Mouse (Mus musculus): Measurements from ENCODE around the gene Serac1. TPM values are rescaled to one million over a fixed set of nuclear protein-coding genes. Genes with fewer than 3 reads are reported as not detected.
A peak's percentile ranks its signal among the peaks of the same experiment; 100 is the strongest.

Gene Serac1
- polyA plus RNA-seq, 1 experiment from 2014 or later = 7.9 TPM

DNA sequence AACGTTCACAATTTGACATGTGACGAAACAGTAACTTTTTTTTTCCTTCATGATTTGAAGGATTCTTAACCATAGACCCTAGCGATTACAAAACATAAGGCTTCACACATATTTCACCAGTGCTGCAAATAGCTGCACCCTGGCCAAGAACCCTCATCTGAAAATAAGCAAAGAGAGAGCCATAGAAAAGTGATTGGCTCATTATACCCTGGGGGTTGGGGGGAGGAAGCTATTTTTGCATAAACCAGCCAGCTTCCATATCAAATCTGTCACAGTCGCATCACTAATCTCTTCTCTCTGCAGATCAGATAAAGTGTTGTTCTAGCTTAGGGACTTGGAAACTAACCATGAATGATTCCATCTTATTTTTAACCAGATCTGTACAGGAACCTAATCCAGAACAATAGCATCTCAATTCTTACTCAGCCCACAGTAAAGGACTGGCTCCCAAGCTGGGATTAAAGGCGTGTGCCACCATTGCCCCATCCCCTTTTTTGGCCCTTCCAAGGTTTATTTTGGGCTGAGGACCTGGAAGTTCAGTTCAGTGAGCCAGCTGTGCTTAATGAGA lies 3.9 kb upstream of the Serac1 start:
- Histone ChIP-seq H3K9me3 (ENCODE audit: control insufficient read depth, low read length) (no peaks in the 10 kb centered on the region), H3K4me1 (ENCODE audit: control insufficient read depth, insufficient read depth, low read length) (peaks cover 3% of the 10 kb centered on the region; the same call in 1 of the 2 replicates), H3K4me2 (no peak overlapping the region), H3K36me3 (ENCODE audit: control insufficient read depth, insufficient read depth, low read length) (0 out of 2 replicates have a peak, but pooled peaks cover 2% of the 10 kb centered on the region), H3K9ac (ENCODE audit: low read length) (no peak overlapping the region), H3K27ac (ENCODE audit: low read depth, low read length) (no peak overlapping the region), H3K4me3 (ENCODE audit: low read depth, low read length) (no peak overlapping the region), H3K27me3 (ENCODE audit: control insufficient read depth, insufficient read depth, low read length) (no peaks in the 10 kb centered on the region)
- WGBS = 92% methylated on average over 5 of the region's 5 CpGs
- ATAC-seq (ENCODE audit: low FRiP score) = no peak
- no peak for DNase-seq (ENCODE audit: low spot score, missing footprints)

- Histone ChIP-seq H3K4me3 (ENCODE audit: low read depth, low read length) (no peak overlapping the region), H3K4me2 (no peak overlapping the region), H3K9ac (ENCODE audit: low read length) (no peak overlapping the region), H3K27ac (ENCODE audit: low read depth, low read length) (no peak overlapping the region), H3K9me3 (ENCODE audit: control insufficient read depth, low read length) (no peaks in the 10 kb centered on the region), H3K27me3 (ENCODE audit: control insufficient read depth, insufficient read depth, low read length) (no peaks in the 10 kb centered on the region), H3K36me3 (ENCODE audit: control insufficient read depth, insufficient read depth, low read length) (no peaks in the 10 kb centered on the region; the same call in 1 of the 2 replicates), H3K4me1 (ENCODE audit: control insufficient read depth, insufficient read depth, low read length) (no peaks in the 10 kb centered on the region)
- ATAC-seq (ENCODE audit: low FRiP score) (no peak), DNase-seq (ENCODE audit: low spot score, missing footprints) (no peak)
- 92% methylated on average over 7 of the region's 7 CpGs for WGBS
Observed at GRCm38 (mm10) chr17:6073405-6073804, 6.1 kb downstream of the Serac1 start.

- Histone ChIP-seq H3K9me3 (ENCODE audit: control insufficient read depth, low read length) (no peaks in the 10 kb centered on the region), H3K4me1 (ENCODE audit: control insufficient read depth, insufficient read depth, low read length) (no peaks in the 10 kb centered on the region), H3K27me3 (ENCODE audit: control insufficient read depth, insufficient read depth, low read length) (no peaks in the 10 kb centered on the region), H3K9ac (ENCODE audit: low read length) (no peak overlapping the region), H3K4me3 (ENCODE audit: low read depth, low read length) (no peak overlapping the region), H3K27ac (ENCODE audit: low read depth, low read length) (no peak overlapping the region), H3K4me2 (no peak overlapping the region), H3K36me3 (ENCODE audit: control insufficient read depth, insufficient read depth, low read length) (no peaks in the 10 kb centered on the region; the same call in 1 of the 2 replicates)
- ATAC-seq (ENCODE audit: low FRiP score) = no peak
- 97% methylated on average over 6 of the region's 6 CpGs for WGBS
- no peak for DNase-seq (ENCODE audit: low spot score, missing footprints)
Observed at GRCm38 (mm10) chr17:6069866-6070265, 9.7 kb downstream of the Serac1 start.

DNA sequence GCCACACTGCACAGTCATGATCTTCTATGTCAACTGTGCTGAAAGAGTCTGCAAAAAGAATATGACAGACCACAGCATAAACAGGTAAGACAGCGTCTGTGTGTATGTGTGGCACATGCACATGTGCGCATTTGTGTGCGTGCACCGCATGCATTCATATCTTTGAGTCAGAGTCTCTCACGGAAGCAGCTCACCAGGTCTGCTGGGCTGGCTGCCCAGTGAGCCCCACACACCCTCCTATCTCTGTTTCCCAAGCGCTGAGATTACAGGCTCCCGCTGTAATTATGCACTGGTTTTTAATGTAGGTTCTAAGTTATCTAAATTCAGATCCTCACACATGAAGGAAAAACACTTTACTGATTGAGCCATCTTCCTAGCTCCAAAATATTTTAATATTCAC lies 11.9 kb downstream of the Serac1 start:
- Histone ChIP-seq H3K4me1 (ENCODE audit: control insufficient read depth, insufficient read depth, low read length) (no peaks in the 10 kb centered on the region), H3K4me2 (no peak overlapping the region), H3K27me3 (ENCODE audit: control insufficient read depth, insufficient read depth, low read length) (no peaks in the 10 kb centered on the region), H3K36me3 (ENCODE audit: control insufficient read depth, insufficient read depth, low read length) (no peaks in the 10 kb centered on the region; the same call in 1 of the 2 replicates), H3K27ac (ENCODE audit: low read depth, low read length) (no peak overlapping the region), H3K9ac (ENCODE audit: low read length) (no peak overlapping the region), H3K9me3 (ENCODE audit: control insufficient read depth, low read length) (no peaks in the 10 kb centered on the region), H3K4me3 (ENCODE audit: low read depth, low read length) (no peak overlapping the region)
- DNase-seq (ENCODE audit: low spot score, missing footprints) (no peak), ATAC-seq (ENCODE audit: low FRiP score) (no peak)
- WGBS = 98% methylated on average over 7 of the region's 7 CpGs

GRCm38 (mm10) chr17:6066021-6066420 lies 13.5 kb downstream of the Serac1 start:
- H3K4me1 ChIP-seq (ENCODE audit: control insufficient read depth, insufficient read depth, low read length) = no peaks in the 10 kb centered on the region
- H3K9me3 ChIP-seq (ENCODE audit: control insufficient read depth, low read length) = no peaks in the 10 kb centered on the region
- H3K27me3 ChIP-seq (ENCODE audit: control insufficient read depth, insufficient read depth, low read length) = no peaks in the 10 kb centered on the region
- H3K36me3 ChIP-seq (ENCODE audit: control insufficient read depth, insufficient read depth, low read length) = no peaks in the 10 kb centered on the region; the same call in 1 of the 2 replicates
- WGBS = 83% methylated on average over 2 of the region's 2 CpGs
- no peak overlapping the region for H3K27ac ChIP-seq (ENCODE audit: low read depth, low read length)
- no peak for ATAC-seq (ENCODE audit: low FRiP score)
- H3K4me3 ChIP-seq (ENCODE audit: low read depth, low read length) = no peak overlapping the region
- no peak overlapping the region for H3K4me2 ChIP-seq
- no peak overlapping the region for H3K9ac ChIP-seq (ENCODE audit: low read length)
- DNase-seq (ENCODE audit: low spot score, missing footprints) = no peak

- ATAC-seq (ENCODE audit: low FRiP score) = no peak
- Histone ChIP-seq H3K4me1 (ENCODE audit: control insufficient read depth, insufficient read depth, low read length) (no peaks in the 10 kb centered on the region), H3K36me3 (ENCODE audit: control insufficient read depth, insufficient read depth, low read length) (no peaks in the 10 kb centered on the region), H3K9ac (ENCODE audit: low read length) (no peak overlapping the region), H3K4me2 (no peak overlapping the region), H3K4me3 (ENCODE audit: low read depth, low read length) (no peak overlapping the region), H3K27ac (ENCODE audit: low read depth, low read length) (no peak overlapping the region), H3K9me3 (ENCODE audit: control insufficient read depth, low read length) (no peaks in the 10 kb centered on the region), H3K27me3 (ENCODE audit: control insufficient read depth, insufficient read depth, low read length) (no peaks in the 10 kb centered on the region)
- no peak for DNase-seq (ENCODE audit: low spot score, missing footprints)
- 96% methylated on average over 5 of the region's 5 CpGs for WGBS
Observed at GRCm38 (mm10) chr17:6063532-6063931, 16.0 kb downstream of the Serac1 start.

DNA sequence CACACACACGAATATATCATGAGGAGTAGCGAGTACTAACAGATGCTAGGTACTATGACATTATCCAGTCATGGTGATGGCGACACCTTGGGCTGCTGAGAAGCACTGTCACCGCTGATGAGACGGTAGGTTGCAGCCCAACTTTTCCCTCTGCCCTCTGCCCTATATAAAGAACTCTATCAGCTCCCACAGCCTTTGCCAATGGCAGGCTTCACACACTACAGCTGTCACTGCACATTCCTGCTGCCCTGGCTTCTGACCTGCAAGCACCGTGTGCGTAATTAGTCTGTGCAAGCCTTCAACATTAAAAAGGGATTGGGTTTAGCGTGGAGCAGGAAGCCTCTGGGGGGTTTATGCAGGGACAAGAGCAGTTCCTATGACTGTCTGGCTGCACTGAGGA lies 16.7 kb downstream of the Serac1 start:
- no peak overlapping the region for H3K27ac ChIP-seq (ENCODE audit: low read depth, low read length)
- no peak overlapping the region for H3K4me2 ChIP-seq
- WGBS = 86% methylated on average over 8 of the region's 8 CpGs
- ATAC-seq (ENCODE audit: low FRiP score) (no peak), DNase-seq (ENCODE audit: low spot score, missing footprints) (no peak)
- no peaks in the 10 kb centered on the region for H3K9me3 ChIP-seq (ENCODE audit: control insufficient read depth, low read length)
- no peak overlapping the region for H3K9ac ChIP-seq (ENCODE audit: low read length)
- no peak overlapping the region for H3K4me3 ChIP-seq (ENCODE audit: low read depth, low read length)
- no peaks in the 10 kb centered on the region for H3K36me3 ChIP-seq (ENCODE audit: control insufficient read depth, insufficient read depth, low read length)
- H3K4me1 ChIP-seq (ENCODE audit: control insufficient read depth, insufficient read depth, low read length) = no peaks in the 10 kb centered on the region
- H3K27me3 ChIP-seq (ENCODE audit: control insufficient read depth, insufficient read depth, low read length) = no peaks in the 10 kb centered on the region

GRCm38 (mm10) chr17:6054934-6055355 lies 24.6 kb downstream of the Serac1 start:
- Histone ChIP-seq H3K4me1 (ENCODE audit: control insufficient read depth, insufficient read depth, low read length) (no peaks in the 10 kb centered on the region), H3K4me3 (ENCODE audit: low read depth, low read length) (no peak overlapping the region), H3K27ac (ENCODE audit: low read depth, low read length) (no peak overlapping the region), H3K4me2 (no peak overlapping the region), H3K9me3 (ENCODE audit: control insufficient read depth, low read length) (no peaks in the 10 kb centered on the region), H3K9ac (ENCODE audit: low read length) (no peak overlapping the region), H3K27me3 (ENCODE audit: control insufficient read depth, insufficient read depth, low read length) (no peaks in the 10 kb centered on the region), H3K36me3 (ENCODE audit: control insufficient read depth, insufficient read depth, low read length) (no peaks in the 10 kb centered on the region)
- 19% methylated on average over 5 of the region's 5 CpGs for WGBS
- DNase-seq (ENCODE audit: low spot score, missing footprints) (peak; percentile 94), ATAC-seq (ENCODE audit: low FRiP score) (no peak)

DNA sequence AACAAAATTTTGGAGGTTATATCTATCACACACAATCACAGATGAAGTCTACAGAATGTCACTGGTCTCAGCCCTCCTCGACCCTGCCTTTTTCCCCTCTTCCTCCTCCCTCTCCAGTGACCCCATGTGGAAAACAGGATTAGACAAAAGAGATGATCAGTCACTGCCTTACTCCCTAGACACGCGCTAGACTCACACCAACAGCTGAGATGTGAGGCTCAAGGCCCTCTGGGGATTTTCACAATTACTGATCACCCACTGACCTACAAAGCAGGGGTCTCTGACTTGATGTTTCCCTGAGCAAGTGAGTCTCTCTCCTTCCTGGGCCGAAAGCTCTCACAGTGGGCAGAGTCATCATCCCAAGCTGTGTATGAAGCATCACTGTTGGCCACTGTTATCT lies 26.7 kb downstream of the Serac1 start:
- 49% methylated on average over 4 of the region's 4 CpGs for WGBS
- no peak for ATAC-seq (ENCODE audit: low FRiP score)
- no peak overlapping the region for H3K4me2 ChIP-seq
- no peak overlapping the region for H3K9ac ChIP-seq (ENCODE audit: low read length)
- no peak overlapping the region for H3K27ac ChIP-seq (ENCODE audit: low read depth, low read length)
- no peak for DNase-seq (ENCODE audit: low spot score, missing footprints)
- no peaks in the 10 kb centered on the region for H3K4me1 ChIP-seq (ENCODE audit: control insufficient read depth, insufficient read depth, low read length)
- no peaks in the 10 kb centered on the region for H3K36me3 ChIP-seq (ENCODE audit: control insufficient read depth, insufficient read depth, low read length)
- no peaks in the 10 kb centered on the region for H3K9me3 ChIP-seq (ENCODE audit: control insufficient read depth, low read length)
- H3K27me3 ChIP-seq (ENCODE audit: control insufficient read depth, insufficient read depth, low read length) = no peaks in the 10 kb centered on the region
- H3K4me3 ChIP-seq (ENCODE audit: low read depth, low read length) = no peak overlapping the region

Measured in midbrain, embryonic 11.5 days (tissue).